Mouse (Mus musculus) embryonic facial prominence, embryonic 10.5 days (tissue): ENCODE data around the gene Celf2. TPM values are rescaled to one million over a fixed set of nuclear protein-coding genes. Genes with fewer than 3 reads are reported as not detected.
A peak's percentile ranks its signal among the peaks of the same experiment; 100 is the strongest.

Experiments
- DNase-seq: peaks from one replicate; pipeline ENCODE4 v3.0.0-alpha.2; 2017; ENCODE audit warnings: low spot score
- H3K27ac ChIP-seq: fragments of 300-500 bp; sonication (generic); replicated peaks from 2 replicates; pipeline ENCODE4 v1.5.1; 2016; ENCODE audit warnings: mild to moderate bottlenecking
- H3K27me3 ChIP-seq: fragments of 300-500 bp; sonication (generic); replicated peaks from 2 replicates; pipeline ENCODE4 v1.6.1; 2016; ENCODE audit warnings: low read depth, mild to moderate bottlenecking; ENCODE audit not compliant: poor library complexity, severe bottlenecking
- H3K36me3 ChIP-seq: fragments of 300-500 bp; sonication (generic); replicated peaks from 2 replicates; pipeline ENCODE4 v1.6.1; 2016; ENCODE audit warnings: mild to moderate bottlenecking, moderate library complexity
- H3K4me1 ChIP-seq: fragments of 300-500 bp; sonication (generic); 2 replicates; pipeline ENCODE4 v1.6.1; 2016
- H3K4me3 ChIP-seq: fragments of 300-500 bp; sonication (generic); 2 replicates; pipeline ENCODE4 v1.5.1; 2016; ENCODE audit warnings: mild to moderate bottlenecking, moderate library complexity
- H3K9me3 ChIP-seq: fragments of 300-500 bp; sonication (generic); 2 replicates; pipeline ENCODE4 v1.6.1; 2016; ENCODE audit warnings: mild to moderate bottlenecking
- WGBS: fragments of 180-500 bp; shearing (Covaris S2); methylation state at CpG from one replicate; pipeline ENCODE4 v1.1.7; 2016; 5-methylcytosine and 5-hydroxymethylcytosine counted together
- polyA plus RNA-seq: library from polyadenylated mRNA; unstranded; fragments of >200 nt; fragmentation: Nextera tagmentation; extraction: Ambion mirVana; gene quantifications from 2 replicates; pipeline ENCODE4 v1.2.1, GENCODE M21; 2016

Celf2 gene
- polyA plus RNA-seq, 1 experiment from 2014 or later = 27.7 TPM

GRCm38 (mm10) chr2:6933130-6933529 lies 576.2 kb downstream of the Celf2 start:
- Histone ChIP-seq H3K4me1 (no peaks in the 10 kb centered on the region), H3K4me3 (no peak overlapping the region), H3K27me3 (no peaks in the 10 kb centered on the region), H3K9me3 (no peaks in the 10 kb centered on the region), H3K27ac (no peak overlapping the region), H3K36me3 (no peaks in the 10 kb centered on the region)
- DNase-seq = no peak
- 93% methylated on average over 12 of the region's 12 CpGs for WGBS

DNA sequence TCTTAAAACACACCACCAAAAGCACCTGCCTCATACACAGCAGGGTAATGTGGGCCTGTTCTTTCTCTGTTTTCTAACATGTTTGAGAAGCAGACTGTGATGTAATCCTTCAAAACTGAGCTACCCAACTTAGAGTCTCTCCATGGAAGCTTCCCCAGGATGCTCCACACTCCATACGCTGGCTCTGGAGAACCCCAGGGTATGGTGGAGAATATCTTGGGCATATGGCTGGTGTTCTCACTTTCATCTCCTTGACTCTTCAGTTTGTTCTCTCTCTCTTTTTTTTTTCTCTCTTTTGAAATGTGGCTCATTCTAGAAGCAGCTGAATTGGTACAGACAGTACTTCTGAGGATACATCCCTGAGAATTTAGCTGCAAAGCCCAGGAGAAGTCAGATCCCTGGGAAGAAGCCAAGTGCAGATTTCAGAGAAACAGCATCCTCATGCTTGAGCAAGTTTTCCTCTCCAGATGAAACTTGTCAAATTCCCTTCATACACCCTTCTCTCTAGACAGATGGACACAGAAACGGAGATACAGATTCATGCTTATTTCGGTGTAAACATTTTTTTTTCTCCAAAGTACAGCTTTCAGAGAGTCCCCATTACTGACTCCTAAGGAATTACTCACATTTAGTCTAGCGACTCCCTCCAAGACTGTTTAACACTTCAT lies 581.5 kb downstream of the Celf2 start:
- Histone ChIP-seq H3K27me3 (no peaks in the 10 kb centered on the region), H3K27ac (no peak overlapping the region), H3K4me3 (no peak overlapping the region), H3K9me3 (no peaks in the 10 kb centered on the region), H3K36me3 (no peaks in the 10 kb centered on the region), H3K4me1 (peaks cover 4% of the 10 kb centered on the region; the same call in 1 of the 2 replicates)
- 92% methylated on average over 4 of the region's 4 CpGs for WGBS
- no peak for DNase-seq

GRCm38 (mm10) chr2:6925505-6925904 lies 583.9 kb downstream of the Celf2 start:
- H3K4me1 ChIP-seq = peaks cover 4% of the 10 kb centered on the region; the same call in 1 of the 2 replicates
- no peaks in the 10 kb centered on the region for H3K36me3 ChIP-seq
- no peak overlapping the region for H3K27ac ChIP-seq
- 76% methylated on average over 5 of the region's 5 CpGs for WGBS
- H3K27me3 ChIP-seq = no peaks in the 10 kb centered on the region
- no peak for DNase-seq
- H3K9me3 ChIP-seq = no peaks in the 10 kb centered on the region
- H3K4me3 ChIP-seq = no peak overlapping the region

DNA sequence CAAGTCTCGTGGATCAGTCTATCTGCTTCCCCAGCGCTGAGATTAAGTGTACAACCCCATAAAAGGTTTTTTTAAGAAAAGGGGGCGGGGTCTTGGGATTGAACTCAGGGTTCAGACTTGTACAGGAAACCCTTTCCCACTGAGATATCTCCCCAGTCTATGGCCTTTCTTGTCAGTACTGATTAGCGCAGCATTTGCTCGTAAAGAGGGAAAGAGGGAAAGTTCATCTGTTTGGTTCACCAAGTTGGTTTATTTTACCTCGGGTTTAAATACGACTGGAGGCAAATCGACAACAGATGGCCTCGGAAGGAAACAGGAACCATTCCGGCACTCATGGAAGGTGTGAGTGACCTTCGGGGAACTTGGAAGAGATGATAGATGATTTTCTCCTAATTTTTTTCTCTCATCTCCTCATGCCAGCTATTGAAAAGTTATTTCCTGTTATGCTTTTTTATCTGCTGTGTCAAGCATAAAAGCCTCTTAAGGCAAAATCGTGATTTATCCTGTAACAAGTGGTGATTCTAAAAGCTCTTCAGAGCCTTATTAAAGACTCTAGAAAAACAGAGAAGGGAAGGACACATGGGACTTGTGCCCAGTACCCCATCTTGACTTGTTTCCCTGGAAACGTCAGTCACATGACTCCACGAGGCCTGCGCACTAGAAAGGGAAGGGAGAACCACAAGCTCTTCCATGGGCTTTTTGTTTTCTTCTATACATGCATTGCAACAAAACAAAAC lies 585.5 kb downstream of the Celf2 start:
- peak; percentile 62 for DNase-seq
- no peak overlapping the region for H3K27ac ChIP-seq
- no peaks in the 10 kb centered on the region for H3K27me3 ChIP-seq
- H3K4me1 ChIP-seq = peaks cover 4% of the 10 kb centered on the region; the same call in 1 of the 2 replicates
- 43% methylated on average over 15 of the region's 15 CpGs for WGBS
- no peaks in the 10 kb centered on the region for H3K36me3 ChIP-seq
- no peak overlapping the region for H3K4me3 ChIP-seq
- H3K9me3 ChIP-seq = no peaks in the 10 kb centered on the region

- DNase-seq = no peak
- WGBS = 87% methylated on average over 4 of the region's 4 CpGs
- peaks cover 11% of the 10 kb centered on the region; the same call in 1 of the 2 replicates for H3K4me1 ChIP-seq
- no peak overlapping the region for H3K27ac ChIP-seq
- H3K36me3 ChIP-seq = no peaks in the 10 kb centered on the region
- no peak overlapping the region for H3K4me3 ChIP-seq
- no peaks in the 10 kb centered on the region for H3K27me3 ChIP-seq
- no peaks in the 10 kb centered on the region for H3K9me3 ChIP-seq
Measured at GRCm38 (mm10) chr2:6915386-6915785, 594.0 kb downstream of the Celf2 start.

DNA sequence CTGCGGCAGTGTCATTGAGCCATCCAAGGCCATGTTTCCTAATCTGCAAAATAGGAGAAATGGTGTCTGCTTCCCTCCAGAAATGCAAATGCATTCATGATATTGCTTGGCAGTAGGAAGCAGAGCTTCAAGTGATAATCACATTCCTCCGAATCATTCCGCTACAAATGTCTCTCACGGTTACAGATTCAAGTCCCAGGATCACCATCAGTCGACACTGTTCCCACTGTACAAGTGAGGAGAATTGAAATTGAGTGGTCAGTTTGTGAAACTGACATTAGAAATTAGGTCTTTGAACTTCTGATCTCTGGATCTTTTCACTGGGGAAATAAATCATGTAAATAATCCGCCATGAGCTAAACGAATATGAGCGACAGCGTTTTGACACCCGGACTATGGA lies 596.0 kb downstream of the Celf2 start:
- no peak for DNase-seq
- Histone ChIP-seq H3K4me3 (no peak overlapping the region), H3K36me3 (no peaks in the 10 kb centered on the region), H3K4me1 (peaks cover 11% of the 10 kb centered on the region; the same call in 1 of the 2 replicates), H3K9me3 (no peaks in the 10 kb centered on the region), H3K27ac (no peak overlapping the region), H3K27me3 (no peaks in the 10 kb centered on the region)
- 84% methylated on average over 10 of the region's 10 CpGs for WGBS

GRCm38 (mm10) chr2:6911932-6912331 lies 597.4 kb downstream of the Celf2 start:
- Histone ChIP-seq H3K36me3 (no peaks in the 10 kb centered on the region), H3K27ac (no peak overlapping the region), H3K4me3 (no peak overlapping the region), H3K27me3 (no peaks in the 10 kb centered on the region), H3K4me1 (peaks cover 11% of the 10 kb centered on the region; the same call in 1 of the 2 replicates), H3K9me3 (no peaks in the 10 kb centered on the region)
- 75% methylated on average over 7 of the region's 7 CpGs for WGBS
- no peak for DNase-seq

GRCm38 (mm10) chr2:6909921-6910320 lies 599.4 kb downstream of the Celf2 start:
- no peak overlapping the region for H3K4me3 ChIP-seq
- H3K27ac ChIP-seq = no peak overlapping the region
- H3K36me3 ChIP-seq = no peaks in the 10 kb centered on the region
- WGBS = 82% methylated on average over 7 of the region's 7 CpGs
- H3K27me3 ChIP-seq = no peaks in the 10 kb centered on the region
- H3K4me1 ChIP-seq = peaks cover 12% of the 10 kb centered on the region; the same call in 1 of the 2 replicates
- H3K9me3 ChIP-seq = no peaks in the 10 kb centered on the region
- no peak for DNase-seq

DNA sequence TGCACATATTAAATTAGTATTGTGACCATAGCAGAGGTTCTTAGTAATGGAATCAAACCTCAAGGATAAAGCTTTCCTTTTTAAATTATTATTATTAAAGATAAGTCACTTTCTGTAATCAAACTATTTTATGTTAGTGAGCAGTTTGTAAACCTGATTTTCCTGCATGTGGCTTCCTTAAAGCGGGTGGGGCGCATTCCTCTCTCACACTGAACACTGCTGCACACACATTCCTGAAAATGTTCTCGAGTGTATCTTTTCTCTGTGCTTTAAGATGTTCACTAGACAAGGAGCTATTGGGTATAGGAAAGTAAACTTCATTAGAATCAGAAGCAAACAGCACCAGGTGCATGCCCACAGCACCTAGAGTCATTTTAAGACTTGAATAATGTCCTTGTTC lies 605.0 kb downstream of the Celf2 start:
- no peaks in the 10 kb centered on the region for H3K36me3 ChIP-seq
- WGBS = 84% methylated on average over 3 of the region's 3 CpGs
- H3K27me3 ChIP-seq = no peaks in the 10 kb centered on the region
- no peak for DNase-seq
- no peaks in the 10 kb centered on the region for H3K9me3 ChIP-seq
- H3K4me1 ChIP-seq = 0 out of 2 replicates have a peak, but pooled peaks cover 2% of the 10 kb centered on the region
- no peak overlapping the region for H3K27ac ChIP-seq
- H3K4me3 ChIP-seq = no peak overlapping the region

DNA sequence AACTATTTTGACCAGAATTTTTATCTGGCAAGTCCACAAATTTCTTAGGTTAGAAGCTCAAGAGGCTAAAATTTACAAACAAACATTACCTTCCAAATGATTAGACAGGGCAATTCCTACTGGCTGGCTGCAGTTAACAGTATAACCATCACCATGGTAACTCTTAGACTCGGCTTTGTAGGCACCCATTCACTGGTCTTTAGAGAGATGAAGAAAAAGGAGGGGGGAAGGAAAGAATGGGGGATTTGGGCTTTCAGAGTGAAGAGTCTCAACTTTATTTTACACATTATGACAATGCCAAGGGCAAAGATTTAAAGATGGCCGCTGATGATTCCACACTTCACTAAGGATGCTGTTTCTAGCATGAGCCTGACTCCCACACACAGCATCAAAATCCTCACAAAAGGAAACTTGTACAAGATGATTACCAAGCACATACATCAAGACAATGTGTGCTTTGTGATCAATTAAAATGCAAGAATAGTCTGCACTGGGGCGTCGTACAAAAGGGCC lies 606.1 kb downstream of the Celf2 start:
- H3K27ac ChIP-seq = no peak overlapping the region
- no peak for DNase-seq
- H3K27me3 ChIP-seq = no peaks in the 10 kb centered on the region
- H3K4me1 ChIP-seq = 0 out of 2 replicates have a peak, but pooled peaks cover 2% of the 10 kb centered on the region
- no peaks in the 10 kb centered on the region for H3K9me3 ChIP-seq
- 49% methylated on average over 4 of the region's 4 CpGs for WGBS
- H3K4me3 ChIP-seq = no peak overlapping the region
- H3K36me3 ChIP-seq = no peaks in the 10 kb centered on the region

DNA sequence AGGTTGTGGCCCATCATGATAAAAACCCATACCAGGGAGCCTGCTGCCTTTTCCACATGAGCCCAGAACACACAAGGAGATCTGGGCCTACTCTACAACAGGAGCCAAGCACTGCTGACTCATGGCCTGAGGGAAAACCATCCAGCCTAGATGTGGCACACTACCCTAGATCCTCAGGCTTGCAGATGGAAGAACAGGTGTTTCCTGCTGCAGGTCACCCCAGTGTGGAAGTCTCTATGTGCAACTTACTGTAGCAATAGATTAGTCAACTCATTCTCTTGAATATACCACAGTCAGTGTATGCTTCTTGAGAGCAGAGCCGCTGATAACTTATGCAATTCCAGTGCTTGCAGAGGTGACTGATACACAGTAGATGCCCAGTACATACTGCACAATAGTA lies 612.5 kb downstream of the Celf2 start:
- Histone ChIP-seq H3K27me3 (no peaks in the 10 kb centered on the region), H3K9me3 (no peaks in the 10 kb centered on the region), H3K27ac (no peak overlapping the region), H3K36me3 (no peaks in the 10 kb centered on the region), H3K4me3 (no peak overlapping the region), H3K4me1 (no peaks in the 10 kb centered on the region)
- 94% methylated on average over 1 of the region's 1 CpGs for WGBS
- no peak for DNase-seq

DNA sequence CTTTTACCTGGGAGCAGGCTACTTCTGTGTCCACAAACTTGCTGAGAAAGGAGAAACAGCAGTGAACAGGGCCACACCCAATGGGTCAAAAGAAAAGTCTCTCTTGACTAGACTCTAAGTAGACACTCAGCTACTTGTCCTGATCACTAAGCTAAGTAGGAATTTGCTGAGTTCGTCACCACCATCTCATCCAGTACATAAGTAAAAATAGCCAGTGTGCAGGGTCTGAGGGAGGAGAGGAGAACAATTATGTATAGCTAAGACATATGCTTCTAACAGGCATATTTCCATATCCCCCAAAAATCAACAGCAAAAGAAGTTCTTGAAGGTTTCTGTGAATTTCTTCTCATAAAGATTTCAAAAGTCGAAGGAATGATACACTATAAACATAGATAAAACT lies 615.8 kb downstream of the Celf2 start:
- Histone ChIP-seq H3K27me3 (no peaks in the 10 kb centered on the region), H3K4me1 (no peaks in the 10 kb centered on the region), H3K4me3 (no peak overlapping the region), H3K9me3 (no peaks in the 10 kb centered on the region), H3K36me3 (no peaks in the 10 kb centered on the region), H3K27ac (no peak overlapping the region)
- WGBS = 79% methylated on average over 2 of the region's 2 CpGs
- DNase-seq = no peak

GRCm38 (mm10) chr2:6893095-6893494 lies 616.3 kb downstream of the Celf2 start:
- Histone ChIP-seq H3K27ac (no peak overlapping the region), H3K9me3 (no peaks in the 10 kb centered on the region)
- 82% methylated on average over 3 of the region's 3 CpGs for WGBS

More at GRCm38 (mm10) chr2:6893095-6893494, 616.3 kb downstream of the Celf2 start:
- Histone ChIP-seq H3K27me3 (no peaks in the 10 kb centered on the region), H3K4me3 (no peak overlapping the region), H3K36me3 (no peaks in the 10 kb centered on the region), H3K4me1 (no peaks in the 10 kb centered on the region)
- DNase-seq = no peak
